Mouse (Mus musculus) thymus, postnatal 14 days (tissue): ENCODE results near the gene Dph5.

Experiments used
- DNase-seq: peaks from one replicate; pipeline ENCODE4 v3.0.0; 2021

Dph5 gene

DNA sequence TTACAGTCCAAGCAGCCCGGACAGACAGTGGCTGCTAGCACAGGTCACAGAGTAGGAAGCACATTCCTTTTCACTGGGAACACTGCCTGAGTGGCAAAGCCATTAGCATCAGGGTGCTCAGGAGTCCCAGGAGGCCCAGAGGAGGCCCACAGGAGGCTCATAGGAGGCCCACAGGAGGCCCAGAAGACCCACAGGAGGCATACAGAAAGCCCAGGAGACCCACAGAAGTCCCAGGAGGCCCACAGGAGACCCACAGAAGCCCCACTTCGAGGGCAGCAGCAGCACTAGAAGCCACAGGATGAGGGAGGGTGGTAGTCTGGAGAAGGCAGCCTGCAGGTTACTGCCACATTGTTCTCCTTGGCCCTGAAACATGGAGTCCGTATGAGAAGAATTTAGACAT, 65.5 kb downstream of the Dph5 start:
- DNase-seq, result no peak

DNA sequence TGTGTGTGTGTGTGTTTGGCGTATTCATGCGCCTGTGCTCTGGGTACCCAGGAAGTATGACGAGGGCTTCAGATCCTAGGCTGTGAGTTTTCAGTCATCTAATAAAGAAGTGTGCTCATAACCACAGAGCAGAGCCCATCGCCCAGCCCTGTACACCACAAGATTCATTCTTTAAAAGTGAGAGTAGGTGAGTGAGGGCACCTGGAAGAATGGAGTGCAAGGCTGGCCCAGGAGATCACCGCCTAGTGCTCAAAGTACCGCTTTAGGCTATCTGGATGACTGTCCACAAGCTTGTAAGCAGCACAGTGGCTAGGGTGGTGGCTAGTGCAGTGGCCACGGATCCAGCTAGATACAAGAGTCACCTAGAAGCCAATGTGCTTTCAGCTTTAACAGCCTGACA, 69.6 kb downstream of the Dph5 start:
- DNase-seq, result no peak

DNA sequence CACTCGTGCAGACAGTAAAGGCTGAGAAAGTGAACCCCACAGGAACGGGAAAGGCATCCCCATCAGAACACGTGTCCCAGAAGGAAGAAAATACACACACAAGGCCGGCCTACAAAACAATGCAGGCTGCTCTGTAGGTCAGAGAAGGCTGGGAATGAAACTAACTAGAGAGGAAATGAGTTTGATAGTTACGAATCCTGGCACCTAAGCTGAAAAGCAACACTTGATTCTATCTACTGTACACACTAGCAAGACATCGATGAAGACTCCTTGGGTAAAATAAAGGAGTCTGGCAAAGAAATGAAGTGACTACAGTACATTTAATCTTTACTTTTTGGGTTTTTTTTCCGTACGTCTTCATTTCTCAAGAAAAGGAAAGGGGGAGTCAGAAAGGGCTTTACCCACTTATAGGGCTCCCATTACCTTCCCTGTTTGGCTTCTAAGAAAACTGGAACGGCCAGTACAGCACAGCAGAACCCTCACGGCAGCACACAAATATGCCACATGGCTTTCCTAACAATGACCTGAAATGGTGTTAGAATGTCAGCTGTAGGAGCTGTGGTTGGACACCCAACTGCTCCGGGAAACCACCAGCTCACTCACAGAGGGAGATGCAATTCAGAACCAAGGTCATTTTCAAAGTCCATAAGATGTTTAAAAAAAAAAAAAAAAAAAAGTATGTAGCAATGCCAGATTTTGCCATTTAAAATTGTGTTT, 73.8 kb downstream of the Dph5 start:
- DNase-seq, result no peak

DNA sequence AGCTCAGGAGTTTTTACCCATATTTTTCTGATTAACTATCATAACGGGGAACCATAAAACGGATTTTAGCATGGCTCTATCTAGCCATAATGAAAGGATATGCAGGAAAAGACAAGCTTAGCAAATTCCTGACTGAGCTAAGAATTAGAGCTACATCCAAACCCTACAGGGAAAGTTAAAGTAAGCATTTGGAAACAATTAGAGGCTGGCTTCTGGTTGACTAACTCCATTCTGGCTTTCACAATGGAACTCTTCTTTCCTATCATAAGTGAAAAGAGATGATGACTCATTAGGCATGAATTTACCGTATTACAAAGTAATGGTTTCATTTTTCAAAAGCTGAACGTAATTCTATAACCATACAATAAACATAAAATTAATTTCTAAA, 74.4 kb downstream of the Dph5 start:
- no peak for DNase-seq

DNA sequence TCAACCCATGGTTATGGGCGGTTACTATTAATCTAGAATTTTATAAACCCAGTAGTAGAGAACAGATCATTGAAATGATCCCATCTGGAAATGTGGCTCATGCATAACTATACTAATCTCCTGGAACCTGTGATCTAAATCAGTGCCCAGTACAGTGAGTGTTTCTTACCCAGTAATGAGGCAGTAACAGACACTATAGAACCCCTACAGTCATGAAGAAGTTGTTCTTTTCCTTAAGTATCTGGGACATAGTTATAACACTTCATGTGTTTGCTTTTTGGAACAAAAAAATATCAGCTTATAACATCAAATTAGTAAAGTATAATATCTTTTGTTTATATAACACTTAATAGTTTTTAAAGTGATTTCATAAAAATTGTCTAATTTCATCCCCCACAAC, 76.0 kb downstream of the Dph5 start:
- no peak for DNase-seq

DNA sequence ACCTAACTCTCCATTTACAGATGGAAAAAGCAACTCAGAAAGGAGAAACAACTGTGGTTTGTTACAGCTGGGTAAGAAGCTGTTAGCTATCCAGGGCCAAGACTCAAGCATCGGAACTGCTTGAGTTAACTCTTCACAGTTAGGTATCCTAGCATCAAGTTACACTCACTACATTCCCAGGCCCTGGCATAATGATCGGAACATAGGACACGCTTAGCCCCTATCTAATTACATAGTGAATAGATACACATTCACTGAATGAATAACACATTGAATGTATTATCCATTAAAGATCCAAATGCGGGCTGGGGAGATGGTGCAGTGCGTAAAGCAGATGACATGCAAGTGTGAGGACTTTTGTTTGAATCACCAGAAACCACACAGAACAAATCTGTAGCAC, 76.4 kb downstream of the Dph5 start:
- DNase-seq, result no peak

DNA sequence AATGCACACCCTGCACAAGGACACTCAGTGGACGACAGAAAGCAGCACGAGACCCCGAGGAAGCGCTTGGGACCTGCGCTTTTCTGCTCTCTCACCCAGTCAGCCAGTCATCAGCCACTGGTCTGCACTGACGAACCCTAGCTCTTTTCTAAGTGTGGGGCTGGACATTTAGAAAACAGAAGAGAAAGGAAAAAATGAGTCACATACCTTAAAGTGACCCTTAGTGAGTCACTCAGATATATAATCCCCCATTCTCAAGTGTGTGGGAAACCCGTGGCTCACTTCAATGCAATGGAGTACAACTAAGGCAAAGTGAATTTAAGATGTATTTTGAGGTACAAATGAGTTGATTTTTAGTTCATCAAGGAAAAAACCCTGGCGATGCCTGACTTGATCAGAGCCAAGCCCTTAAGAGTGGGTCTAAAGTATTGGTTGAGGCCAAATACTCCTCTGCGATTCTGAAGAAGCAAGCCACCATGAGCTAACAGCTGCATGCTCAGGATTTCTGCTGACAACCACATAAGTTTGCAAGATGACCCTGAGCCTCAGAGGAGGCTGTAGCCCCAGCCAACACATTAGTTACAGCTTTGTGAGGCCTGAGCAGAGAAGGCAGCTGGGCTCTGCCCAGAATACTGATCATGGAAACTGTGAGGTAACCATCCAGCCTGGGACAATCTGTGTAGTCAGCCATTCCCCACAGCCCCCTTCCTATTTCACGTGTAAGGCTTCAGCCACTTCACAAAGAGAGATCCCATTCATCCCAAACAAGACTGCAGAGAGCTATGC, 81.3 kb downstream of the Dph5 start:
- no peak for DNase-seq

DNA sequence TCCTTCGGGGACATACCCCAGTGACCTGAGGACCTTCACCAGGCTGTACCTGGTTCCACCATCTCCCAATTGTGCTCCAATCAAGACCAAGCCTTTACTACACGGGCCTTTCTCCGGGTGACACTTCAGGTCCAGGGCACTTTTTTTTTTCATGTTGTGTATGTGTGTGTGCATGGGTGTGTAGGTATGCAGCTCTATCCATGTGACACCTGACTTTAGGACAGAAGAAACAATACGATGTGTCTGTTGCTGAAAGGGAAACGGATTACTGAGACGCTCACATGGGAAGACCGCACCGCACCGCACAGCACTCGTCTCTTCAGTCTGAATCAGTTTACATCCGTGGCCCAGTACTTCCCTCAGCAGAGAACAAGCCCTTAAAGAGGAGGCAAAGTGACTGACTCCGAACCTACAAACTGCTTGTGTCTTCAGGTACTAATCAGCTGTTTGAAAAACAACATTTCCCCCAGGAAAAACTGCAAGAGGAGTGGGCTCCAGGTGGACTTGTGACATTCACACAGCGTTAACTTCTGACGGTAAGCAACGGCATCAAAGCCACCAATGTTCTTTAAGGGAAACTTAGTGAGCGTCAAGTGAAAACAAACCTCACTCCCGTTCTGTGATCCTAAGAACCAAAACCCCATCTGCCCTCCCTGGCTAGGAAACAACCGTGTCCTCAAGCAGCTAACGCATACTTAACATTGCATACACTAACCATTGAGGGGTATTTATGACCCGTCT, 83.6 kb downstream of the Dph5 start:
- no peak for DNase-seq

DNA sequence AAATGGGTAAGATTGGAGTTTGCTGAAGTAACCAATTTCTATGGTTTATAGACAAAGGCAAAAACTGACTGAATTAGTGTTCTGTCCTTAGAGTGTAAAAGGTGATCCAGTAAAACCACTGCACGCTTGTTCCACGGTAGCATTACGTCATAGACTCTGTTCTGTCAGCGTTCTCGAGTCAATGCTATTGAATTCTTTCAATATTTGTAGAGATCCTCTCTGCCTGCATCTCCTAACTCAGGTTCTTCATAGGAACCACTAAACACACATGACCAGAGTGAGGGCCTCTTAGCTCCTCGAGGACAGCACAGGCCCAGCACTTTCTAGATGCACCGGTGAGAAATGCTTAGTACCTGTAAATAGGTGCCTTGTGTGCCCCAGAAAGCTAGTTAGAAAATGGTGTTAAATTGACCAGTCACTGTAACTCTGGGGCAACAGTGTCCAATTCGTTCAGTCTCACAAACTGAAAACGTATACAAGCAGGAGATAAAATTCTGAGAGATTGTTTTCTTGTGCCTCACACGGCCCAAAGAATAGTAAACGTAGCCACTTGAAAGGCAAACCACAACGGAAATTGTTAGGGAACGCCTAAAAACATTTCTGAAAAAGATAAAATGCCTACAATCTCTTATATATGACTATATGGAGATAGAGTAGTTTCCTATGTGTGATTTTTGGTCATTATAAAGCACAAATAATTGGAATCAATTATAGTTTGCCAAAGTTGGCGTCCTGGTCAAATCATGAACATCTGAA, 84.4 kb downstream of the Dph5 start:
- DNase-seq, result peak; percentile 29

DNA sequence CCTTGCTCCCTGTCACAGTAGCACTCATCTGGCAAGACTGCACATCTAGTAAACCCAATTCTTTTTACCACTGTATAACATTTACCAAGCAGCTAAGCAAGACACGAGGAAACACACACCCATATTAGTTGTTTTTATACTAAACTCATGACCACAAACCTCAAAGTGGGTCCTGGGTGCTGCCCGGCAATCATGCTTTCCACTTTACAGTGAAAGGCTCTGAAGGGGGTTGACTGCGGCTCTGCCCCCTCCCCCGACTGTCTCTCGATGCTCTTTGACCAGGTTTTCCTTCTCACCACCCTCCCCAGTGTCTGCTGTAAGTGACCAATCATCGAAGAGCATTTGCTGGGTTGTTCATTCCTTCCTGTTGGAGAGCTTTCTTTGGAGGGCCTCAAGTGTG, 86.6 kb downstream of the Dph5 start:
- peak; percentile 26 for DNase-seq

DNA sequence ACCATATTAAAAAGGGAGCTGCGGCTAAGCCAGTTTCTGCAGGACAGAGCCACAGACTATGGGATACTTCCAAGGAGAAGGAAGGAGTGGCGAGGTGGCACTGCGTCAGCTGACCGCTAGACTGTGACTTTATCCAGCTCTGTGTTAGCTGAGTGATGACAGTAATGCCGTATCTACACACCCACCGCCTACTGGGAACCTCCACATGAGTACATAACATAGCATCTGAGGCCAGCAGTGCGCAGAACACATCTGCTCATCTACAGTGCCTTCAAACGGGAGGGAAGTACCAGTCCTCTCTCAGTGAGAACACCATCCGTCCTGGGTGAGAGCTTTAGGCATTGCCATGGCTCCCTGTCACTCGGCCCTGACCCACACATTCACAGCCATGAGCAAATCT, 87.4 kb downstream of the Dph5 start:
- DNase-seq, result no peak

DNA sequence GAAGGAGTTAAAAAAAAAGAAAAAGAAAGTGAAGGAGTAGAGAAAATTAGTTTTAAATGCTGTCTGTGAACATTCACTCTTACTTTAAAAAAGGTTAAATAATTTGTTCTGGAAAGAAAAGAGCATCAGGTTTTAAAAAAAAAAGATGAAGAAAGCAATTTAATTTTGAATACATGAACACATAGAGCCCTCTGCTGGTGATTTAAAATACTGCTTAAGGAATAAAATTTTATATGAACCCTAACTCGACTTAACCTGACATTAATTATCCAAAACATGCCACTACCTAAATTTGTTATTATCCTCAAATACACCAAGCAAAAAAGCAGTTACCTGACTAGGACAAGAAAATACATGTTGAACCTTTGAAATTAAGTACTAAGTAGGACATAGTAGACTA, 91.4 kb downstream of the Dph5 start:
- DNase-seq, result no peak

DNA sequence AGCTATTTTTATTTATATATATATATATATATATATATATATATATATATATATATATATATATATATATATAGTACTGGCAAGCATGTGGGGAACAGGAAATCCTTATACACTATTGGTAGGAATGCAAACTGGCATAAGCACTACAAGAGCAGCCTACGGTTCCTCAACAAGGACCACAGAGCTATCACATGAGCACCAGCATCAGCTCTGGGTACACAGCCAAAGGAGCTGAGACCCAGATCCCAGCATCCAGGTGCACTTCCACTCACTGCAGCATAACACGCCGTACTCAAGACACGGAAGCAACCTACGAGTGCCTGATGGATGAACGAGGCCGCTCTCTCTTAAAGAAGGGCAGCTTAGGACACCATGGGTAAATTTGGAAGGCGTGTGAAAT, 95.6 kb downstream of the Dph5 start:
- no peak for DNase-seq
